Mouse (Mus musculus) embryonic facial prominence, embryonic 14.5 days (tissue): ENCODE measurements around the gene Slc3a2. TPM values are rescaled to one million over a fixed set of nuclear protein-coding genes. Genes with fewer than 3 reads are reported as not detected.
A peak's percentile ranks its signal among the peaks of the same experiment; 100 is the strongest.
"Not testable (repeated sequence)": the region's sequence is repeated elsewhere in the genome, so short reads cannot be mapped to it uniquely, and the experiment has no call there.

ENCODE experiments used
- ATAC-seq: fragments of 200-750 bp; cut with Nextera tagmentation; 2 replicates; pipeline ENCODE4 v1.8.0; 2017; ENCODE audit warnings: low read depth, moderate number of reproducible peaks, moderate TSS enrichment
- DNase-seq: peaks from one replicate; pipeline ENCODE4 v3.0.0-alpha.2; 2015; ENCODE audit warnings: low spot score
- H3K27ac ChIP-seq: fragments of 300-500 bp; sonication (generic); replicated peaks from 2 replicates; pipeline ENCODE4 v1.5.1; 2014; ENCODE audit warnings: low read depth, mild to moderate bottlenecking, low read length, moderate library complexity
- H3K27me3 ChIP-seq: fragments of 300-500 bp; sonication (generic); replicated peaks from 2 replicates; pipeline ENCODE4 v1.6.1; 2014; ENCODE audit warnings: low read length; ENCODE audit not compliant: control insufficient read depth, insufficient read depth
- H3K36me3 ChIP-seq: fragments of 300-500 bp; sonication (generic); 2 replicates; pipeline ENCODE4 v1.6.1; 2014; ENCODE audit warnings: low read length, mixed read lengths; ENCODE audit not compliant: control insufficient read depth, insufficient read depth
- H3K4me1 ChIP-seq: fragments of 300-500 bp; sonication (generic); 2 replicates; pipeline ENCODE4 v1.6.1; 2014; ENCODE audit warnings: antibody characterized with exemption, low read length; ENCODE audit not compliant: control insufficient read depth, insufficient read depth
- H3K4me2 ChIP-seq: fragments of 300-500 bp; sonication (generic); 2 replicates; pipeline ENCODE4 v1.6.1; 2014; ENCODE audit warnings: low read depth, mild to moderate bottlenecking, low read length, moderate library complexity, mixed read lengths
- H3K4me3 ChIP-seq: fragments of 300-500 bp; sonication (generic); 2 replicates; pipeline ENCODE4 v1.5.1; 2014; ENCODE audit warnings: low read depth, mild to moderate bottlenecking, low read length
- H3K9ac ChIP-seq: fragments of 300-500 bp; sonication (generic); 2 replicates; pipeline ENCODE4 v1.6.1; 2014; ENCODE audit warnings: low read depth, mild to moderate bottlenecking, low read length, moderate library complexity, mixed read lengths
- H3K9me3 ChIP-seq: fragments of 300-500 bp; sonication (generic); 2 replicates; pipeline ENCODE4 v1.6.1; 2016; ENCODE audit warnings: low read length; ENCODE audit not compliant: control insufficient read depth
- WGBS: fragments of 180-500 bp; shearing (Covaris S2); extraction: QIAGEN DNeasy Blood & Tissue Kit; methylation state at CpG from one replicate; pipeline ENCODE4 v1.1.7; 2014; 5-methylcytosine and 5-hydroxymethylcytosine counted together
- polyA plus RNA-seq: library from polyadenylated mRNA; unstranded; fragments of >200 nt; fragmentation: Nextera tagmentation; extraction: Ambion mirVana; gene quantifications from 2 replicates; pipeline ENCODE4 v1.2.1, GENCODE M21; 2014

The Slc3a2 gene
- polyA plus RNA-seq, 1 experiment from 2014 or later: 100 TPM

- H3K36me3 ChIP-seq: peaks cover 32% of the 10 kb centered on the region
- peak within 1 kb of the TSS; percentile 83 for H3K4me3 ChIP-seq
- no peaks in the 10 kb centered on the region for H3K27me3 ChIP-seq
- peak; percentile 95 for DNase-seq
- peak; percentile 94 for ATAC-seq
- H3K9me3 ChIP-seq: no peaks in the 10 kb centered on the region
- H3K9ac ChIP-seq: peak within 1 kb of the TSS; percentile 76
- H3K4me2 ChIP-seq: peak within 1 kb of the TSS; percentile 88
- WGBS: under 1% methylated on average over 30 of the region's 32 CpGs
- H3K4me1 ChIP-seq: peaks cover 6% of the 10 kb centered on the region
- peak within 1 kb of the TSS; percentile 61 for H3K27ac ChIP-seq
Observed at GRCm38 (mm10) chr19:8735389-8736159, 12.4 kb upstream of the Slc3a2 start, which contains the start of gene Wdr74. Gene Wdr74 (plus strand): TSS chr19:8735827.

GRCm38 (mm10) chr19:8734334-8734733 lies 11.2 kb upstream of the Slc3a2 start:
- Histone ChIP-seq H3K36me3 (peaks cover 21% of the 10 kb centered on the region), H3K4me3 (no peak overlapping the region), H3K27ac (no peak overlapping the region), H3K9me3 (no peaks in the 10 kb centered on the region), H3K4me2 (no peak overlapping the region), H3K4me1 (0 out of 2 replicates have a peak, but pooled peaks cover 4% of the 10 kb centered on the region), H3K9ac (no peak overlapping the region; the same call in 1 of the 2 replicates), H3K27me3 (no peaks in the 10 kb centered on the region)
- ATAC-seq (no peak), DNase-seq (no peak)
- WGBS: 70% methylated on average over 3 of the region's 3 CpGs

- not testable (repeated sequence) for DNase-seq, H3K9me3 ChIP-seq, ATAC-seq, H3K27ac ChIP-seq, H3K4me3 ChIP-seq, H3K9ac ChIP-seq, H3K4me2 ChIP-seq, H3K27me3 ChIP-seq
- H3K36me3 ChIP-seq: peaks cover 29% of the 10 kb centered on the region
- H3K4me1 ChIP-seq: peaks cover 13% of the 10 kb centered on the region; the same call in 1 of the 2 replicates
- WGBS: 44% methylated on average over 3 of the region's 3 CpGs
Observed at GRCm38 (mm10) chr19:8728335-8729099, 5.3 kb upstream of the Slc3a2 start.

DNA sequence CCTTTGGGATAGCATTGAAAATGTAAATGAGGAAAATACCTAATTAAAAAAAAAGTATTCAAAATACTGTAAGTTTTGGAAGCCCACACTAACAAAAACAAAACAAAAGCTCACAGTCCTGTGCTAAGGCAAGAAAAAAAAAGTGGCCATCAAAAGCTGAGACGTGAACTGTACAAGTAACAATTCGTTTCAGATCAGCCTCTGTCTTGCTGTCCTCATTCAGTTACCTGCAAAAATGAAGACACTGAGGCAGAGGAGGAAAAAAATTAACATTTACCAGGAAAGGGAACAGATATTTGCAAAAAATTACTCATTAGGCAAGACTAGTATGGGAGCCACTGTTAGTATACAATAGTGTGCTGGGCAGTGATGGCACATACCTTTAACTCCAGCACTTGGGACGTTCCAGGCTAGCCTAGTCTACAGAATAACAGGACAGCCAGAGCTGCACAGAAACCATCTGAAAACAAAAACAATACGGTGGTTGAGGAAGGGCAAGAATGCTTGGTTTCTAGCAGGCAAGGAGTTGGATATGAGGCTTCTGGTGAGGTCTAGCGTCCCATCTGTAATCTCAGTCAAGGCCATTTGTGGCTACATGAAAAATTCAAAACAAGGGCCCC lies 4.4 kb upstream of the Slc3a2 start:
- no peak overlapping the region for H3K27ac ChIP-seq

GRCm38 (mm10) chr19:8726609-8727390 lies 3.6 kb upstream of the Slc3a2 start:
- H3K4me1 ChIP-seq: peaks cover 18% of the 10 kb centered on the region
- H3K9ac ChIP-seq: no peak overlapping the region
- H3K27me3 ChIP-seq: no peaks in the 10 kb centered on the region
- peaks cover 29% of the 10 kb centered on the region for H3K36me3 ChIP-seq
- WGBS: 22% methylated on average over 3 of the region's 3 CpGs
- DNase-seq (no peak), ATAC-seq (no peak)
- H3K4me3 ChIP-seq: no peak overlapping the region
- no peak overlapping the region for H3K4me2 ChIP-seq
- H3K27ac ChIP-seq: no peak overlapping the region; the same call in 1 of the 2 replicates
- no peaks in the 10 kb centered on the region for H3K9me3 ChIP-seq

More for the DNA sequence above, 4.4 kb upstream of the Slc3a2 start:
- no peak overlapping the region for H3K9ac ChIP-seq
- H3K4me3 ChIP-seq: no peak overlapping the region
- no peak overlapping the region for H3K4me2 ChIP-seq
- H3K36me3 ChIP-seq: peaks cover 29% of the 10 kb centered on the region
- DNase-seq (no peak), ATAC-seq (no peak)
- 20% methylated on average over 5 of the region's 5 CpGs for WGBS
- no peaks in the 10 kb centered on the region for H3K27me3 ChIP-seq
- H3K9me3 ChIP-seq: no peaks in the 10 kb centered on the region
- H3K4me1 ChIP-seq: peaks cover 13% of the 10 kb centered on the region; the same call in 1 of the 2 replicates

GRCm38 (mm10) chr19:8725081-8725613 lies 2.0 kb upstream of the Slc3a2 start:
- no peaks in the 10 kb centered on the region for H3K9me3 ChIP-seq
- ATAC-seq (no peak), DNase-seq (no peak)
- H3K4me2 ChIP-seq: peak overlapping the region; percentile 86
- H3K27me3 ChIP-seq: no peaks in the 10 kb centered on the region
- peak overlapping the region; percentile 68 for H3K4me3 ChIP-seq
- H3K9ac ChIP-seq: peak overlapping the region; percentile 94
- peak overlapping the region; percentile 88 for H3K27ac ChIP-seq
- 40% methylated on average over 4 of the region's 4 CpGs for WGBS
- peaks cover 18% of the 10 kb centered on the region for H3K4me1 ChIP-seq
- H3K36me3 ChIP-seq: peaks cover 29% of the 10 kb centered on the region

- H3K27ac ChIP-seq: peak overlapping the region; percentile 88
- WGBS: 6% methylated on average over 2 of the region's 2 CpGs
Observed at GRCm38 (mm10) chr19:8724392-8724791, 1.2 kb upstream of the Slc3a2 start.

More at GRCm38 (mm10) chr19:8724392-8724791, 1.2 kb upstream of the Slc3a2 start:
- DNase-seq (no peak), ATAC-seq (no peak)
- H3K27me3 ChIP-seq: no peaks in the 10 kb centered on the region
- H3K9ac ChIP-seq: peak overlapping the region; percentile 94
- H3K36me3 ChIP-seq: peaks cover 29% of the 10 kb centered on the region
- H3K9me3 ChIP-seq: no peaks in the 10 kb centered on the region
- peak overlapping the region; percentile 86 for H3K4me2 ChIP-seq
- H3K4me1 ChIP-seq: peaks cover 18% of the 10 kb centered on the region
- H3K4me3 ChIP-seq: peak overlapping the region; percentile 68
